Mouse (Mus musculus) bone marrow, adult 2 months (tissue): ENCODE results near the gene Zbtb5.
A peak's percentile ranks its signal among the peaks of the same experiment; 100 is the strongest.

Experiments
- CTCF ChIP-seq: fragments of 200-500 bp; IDR thresholded peaks from 2 replicates; pipeline ENCODE4 v1.5.1; 2011; ENCODE audit warnings: low read length, control low read depth; ENCODE audit not compliant: control insufficient read depth, insufficient read depth
- POLR2A ChIP-seq: fragments of 200-500 bp; IDR thresholded peaks from 2 replicates; pipeline ENCODE4 v1.6.1; 2011; ENCODE audit warnings: low read depth, mild to moderate bottlenecking, control low read depth, low read length, borderline replicate concordance; ENCODE audit not compliant: control insufficient read depth

- TF ChIP-seq CTCF (0 out of 2 replicates have a peak, but pooled peaks have one; percentile 8), POLR2A (no peak)
These were observed 35.1 kb downstream of the Zbtb5 start for GRCm38 (mm10) chr4:44976921-44977710.
